Mouse (Mus musculus) testis, adult 2 months (tissue): ENCODE results near the gene Gng7.

Experiments
- CTCF ChIP-seq: fragments of 200-500 bp; IDR thresholded peaks from 2 replicates; pipeline ENCODE4 v1.5.1; 2012; ENCODE audit warnings: low read depth, mild to moderate bottlenecking, inconsistent platforms, low read length, moderate library complexity; ENCODE audit not compliant: control insufficient read depth, insufficient read depth, insufficient replicate concordance
- POLR2A ChIP-seq: fragments of 200-500 bp; IDR thresholded peaks from 2 replicates; pipeline ENCODE4 v1.6.1; 2012; ENCODE audit warnings: low read depth, mild to moderate bottlenecking, inconsistent platforms, low read length, moderate library complexity; ENCODE audit not compliant: control insufficient read depth

DNA sequence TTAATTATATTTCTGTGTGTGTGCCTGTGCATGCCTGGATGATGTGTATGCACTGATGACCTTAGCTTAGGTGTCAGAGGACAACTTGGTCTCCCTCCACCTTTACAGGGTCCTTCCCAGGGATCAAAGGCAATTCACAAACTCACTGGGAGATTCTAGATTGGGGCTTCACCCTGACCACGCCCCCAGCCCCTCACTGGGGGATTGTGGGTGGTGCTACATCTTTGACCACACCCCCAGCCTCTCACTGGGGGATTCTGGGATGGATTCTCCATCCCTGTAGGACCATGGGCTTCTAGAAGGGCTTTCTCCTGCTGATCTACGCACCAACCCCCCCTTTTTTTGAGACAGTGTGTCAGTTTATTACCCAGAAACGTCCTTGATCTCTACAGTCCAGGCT lies 89.3 kb downstream of the Gng7 start:
- TF ChIP-seq POLR2A (no peak), CTCF (no peak)
